Mouse (Mus musculus): Measurements from ENCODE around the gene Pde9a. TPM values are rescaled to one million over a fixed set of nuclear protein-coding genes. Genes with fewer than 3 reads are reported as not detected.

Pde9a gene
- total and polyA plus RNA-seq, 3 experiments: 0.56 TPM; not detected in 2

DNA sequence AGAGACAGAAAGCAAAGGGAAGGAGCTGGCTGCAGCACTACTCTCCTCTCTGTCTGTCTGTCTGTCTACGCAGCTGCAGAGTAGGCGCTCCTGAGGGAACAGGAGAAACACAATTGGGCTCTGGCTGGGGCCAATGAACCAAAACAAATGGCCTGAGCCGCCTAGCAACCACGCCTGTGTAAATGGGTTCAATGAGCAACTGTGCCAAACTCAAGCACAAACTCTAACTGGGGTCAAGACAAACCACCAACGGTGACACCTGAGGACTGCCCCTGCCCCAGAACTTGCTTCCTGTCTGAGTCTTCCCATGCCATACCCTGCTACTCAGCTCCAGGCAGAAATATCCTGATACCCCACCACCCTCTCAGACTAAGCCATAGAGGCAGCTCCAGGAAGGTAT is 119.0 kb downstream of the Pde9a start:
- Histone ChIP-seq H3K9me3 (replicated peaks; ENCODE audit: insufficient read depth, low read length) (no peaks in the 10 kb centered on the region), H3K4me3 (ENCODE audit: control insufficient read depth in 1 of 2, insufficient read depth in 1 of 2, low read depth in 2 of 2, low read length in 2 of 2) (no peak overlapping the region), H3K79me2 (ENCODE audit: control insufficient read depth, insufficient read depth, low read length, poor library complexity) (peaks cover 18% of the 10 kb centered on the region), H3K4me1 (ENCODE audit: control insufficient read depth in 1 of 2, insufficient read depth in 2 of 2, low read length in 2 of 2) (no peaks in the 10 kb centered on the region), H3K36me3 (ENCODE audit: control insufficient read depth in 1 of 2, insufficient read depth in 2 of 2, low read length in 2 of 2) (peaks cover 0 to 9% of the 10 kb centered on the region in 2 experiments; a peak in 2 of 4 replicates), H3K27me3 (ENCODE audit: control insufficient read depth in 1 of 2, insufficient read depth in 2 of 2, low read length in 2 of 2) (no peaks in the 10 kb centered on the region), H3K9ac (ENCODE audit: control insufficient read depth, low read depth, low read length, poor library complexity, severe bottlenecking) (no peak overlapping the region), H3K27ac (ENCODE audit: control insufficient read depth, low read depth, low read length) (no peak overlapping the region)
- DNase-seq (ENCODE audit: low read depth, low spot score): no peak
- TF ChIP-seq USF2 (IDR thresholded peaks at IDR 0.05; ENCODE audit: borderline replicate concordance in 1 of 2, insufficient read depth in 1 of 2, low read depth in 1 of 2, low read length in 2 of 2) (no peak), MYC (IDR thresholded peaks at IDR 0.05; ENCODE audit: low read depth, low read length) (no peak), SMC3 (IDR thresholded peaks at IDR 0.05; ENCODE audit: low read depth, low read length) (no peak), JUND (IDR thresholded peaks at IDR 0.05; ENCODE audit: low read depth, low read length) (no peak), RCOR1 (IDR thresholded peaks at IDR 0.05; ENCODE audit: low read depth, low read length) (no peak)

DNA sequence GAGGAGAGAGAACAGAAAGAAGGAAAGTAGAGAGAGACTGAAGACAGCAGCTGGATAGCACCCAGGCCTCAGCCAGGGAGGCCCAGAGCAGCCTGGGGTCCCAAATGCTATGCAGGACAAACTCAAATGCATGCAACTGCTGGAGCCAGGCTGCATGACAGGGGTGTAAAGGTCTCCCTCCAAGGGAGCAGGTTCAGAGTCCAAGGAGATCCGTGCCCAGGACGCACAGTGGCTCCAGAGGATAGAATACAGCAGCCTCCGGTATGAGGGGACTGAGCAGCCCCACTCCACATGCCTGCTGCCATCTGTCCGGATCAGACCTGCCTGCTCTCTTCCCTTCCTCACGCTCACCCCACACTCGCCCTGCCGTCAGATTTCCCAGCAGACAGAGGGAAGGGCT is 120.3 kb downstream of the Pde9a start:
- TF ChIP-seq MYC (IDR thresholded peaks at IDR 0.05; ENCODE audit: low read depth, low read length): no peak
- TF ChIP-seq NRF1 (IDR thresholded peaks at IDR 0.05; ENCODE audit: insufficient read depth, low read depth, low read length, poor library complexity, severe bottlenecking): no peak
- no peak for TF ChIP-seq ZNF384 (IDR thresholded peaks at IDR 0.05; ENCODE audit: low read depth, low read length)
- no peak for TF ChIP-seq POLR2AphosphoS5 (IDR thresholded peaks at IDR 0.05; ENCODE audit: borderline replicate concordance, low read depth, low read length)
- no peak for TF ChIP-seq ZKSCAN1 (IDR thresholded peaks at IDR 0.05; ENCODE audit: low read depth, low read length)
- TF ChIP-seq CHD2 (IDR thresholded peaks at IDR 0.05; ENCODE audit: low read length): no peak
- TF ChIP-seq USF2 (IDR thresholded peaks at IDR 0.05; ENCODE audit: borderline replicate concordance in 1 of 2, insufficient read depth in 1 of 2, low read depth in 1 of 2, low read length in 2 of 2): no peak
- TF ChIP-seq MAFK (IDR thresholded peaks at IDR 0.05; ENCODE audit: borderline replicate concordance, low read depth, low read length): no peak
- TF ChIP-seq TCF12 (IDR thresholded peaks at IDR 0.05; ENCODE audit: low read depth, low read length): no peak
- TF ChIP-seq POLR2A (IDR thresholded peaks at IDR 0.05; ENCODE audit: control insufficient read depth in 1 of 2, insufficient read depth in 1 of 2, low read depth in 1 of 2, low read length in 2 of 2, poor library complexity in 1 of 2): no peak
- no peak for TF ChIP-seq TBP (IDR thresholded peaks at IDR 0.05; ENCODE audit: low read depth, low read length)
- TF ChIP-seq USF1 (IDR thresholded peaks at IDR 0.05; ENCODE audit: low read depth, low read length): no peak
- TF ChIP-seq KAT2A (conservative IDR thresholded peaks at IDR 0.05; ENCODE audit: low read depth, low read length): no peak
- H3K79me2 ChIP-seq (ENCODE audit: control insufficient read depth, insufficient read depth, low read length, poor library complexity): peaks cover 28% of the 10 kb centered on the region
- H3K27me3 ChIP-seq (ENCODE audit: control insufficient read depth in 1 of 2, insufficient read depth in 2 of 2, low read length in 2 of 2): no peaks in the 10 kb centered on the region
- no peak overlapping the region for H3K4me3 ChIP-seq (ENCODE audit: control insufficient read depth in 1 of 2, insufficient read depth in 1 of 2, low read depth in 2 of 2, low read length in 2 of 2)
- no peaks in the 10 kb centered on the region for H3K9me3 ChIP-seq (replicated peaks; ENCODE audit: insufficient read depth, low read length)
- H3K36me3 ChIP-seq (ENCODE audit: control insufficient read depth in 1 of 2, insufficient read depth in 2 of 2, low read length in 2 of 2): peaks cover 7 to 8% of the 10 kb centered on the region in 2 experiments
- H3K27ac ChIP-seq (ENCODE audit: control insufficient read depth, low read depth, low read length): no peak overlapping the region
- H3K4me1 ChIP-seq (ENCODE audit: control insufficient read depth in 1 of 2, insufficient read depth in 2 of 2, low read length in 2 of 2): peaks cover 0 to 5% of the 10 kb centered on the region in 2 experiments; a peak in 2 of 4 replicates
- DNase-seq (ENCODE audit: low read depth, low spot score): no peak
- H3K9ac ChIP-seq (ENCODE audit: control insufficient read depth, low read depth, low read length, poor library complexity, severe bottlenecking): no peak overlapping the region
